Mouse (Mus musculus): ENCODE results near the gene Rasip1.

The Rasip1 gene

GRCm38 (mm10) chr7:45624718-45625117 lies 2.6 kb upstream of the Rasip1 start:
- no peak for DNase-seq (ENCODE audit: low read depth, low spot score)

DNA sequence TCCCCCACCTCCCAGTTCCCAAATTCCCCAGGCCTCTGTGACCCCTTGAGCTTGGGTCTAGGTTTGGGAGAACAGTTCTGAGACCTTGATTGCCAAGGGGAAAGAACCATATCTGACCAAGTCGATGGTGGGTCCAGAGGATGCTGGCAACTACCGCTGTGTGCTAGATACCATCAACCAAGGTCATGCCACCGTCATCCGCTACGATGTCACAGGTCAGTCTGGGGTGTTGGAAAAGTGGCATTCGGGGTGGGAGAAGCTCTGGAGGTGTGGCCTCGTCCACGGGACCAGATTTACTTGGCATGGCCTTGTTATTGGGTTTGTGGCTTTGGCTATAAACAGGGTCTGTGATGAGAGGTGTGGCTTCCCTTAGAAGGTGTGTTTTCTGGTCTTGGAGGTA lies 1.8 kb upstream of the Rasip1 start:
- no peak for DNase-seq (ENCODE audit: low read depth, low spot score)

- DNase-seq (ENCODE audit: low read depth, low spot score), result no peak
Measured at GRCm38 (mm10) chr7:45626571-45627076, 664 bp upstream of the Rasip1 start.

- peak; percentile 84 for DNase-seq (ENCODE audit: low read depth, low spot score)
Measured at GRCm38 (mm10) chr7:45628364-45629294, 1.3 kb downstream of the Rasip1 start.

DNA sequence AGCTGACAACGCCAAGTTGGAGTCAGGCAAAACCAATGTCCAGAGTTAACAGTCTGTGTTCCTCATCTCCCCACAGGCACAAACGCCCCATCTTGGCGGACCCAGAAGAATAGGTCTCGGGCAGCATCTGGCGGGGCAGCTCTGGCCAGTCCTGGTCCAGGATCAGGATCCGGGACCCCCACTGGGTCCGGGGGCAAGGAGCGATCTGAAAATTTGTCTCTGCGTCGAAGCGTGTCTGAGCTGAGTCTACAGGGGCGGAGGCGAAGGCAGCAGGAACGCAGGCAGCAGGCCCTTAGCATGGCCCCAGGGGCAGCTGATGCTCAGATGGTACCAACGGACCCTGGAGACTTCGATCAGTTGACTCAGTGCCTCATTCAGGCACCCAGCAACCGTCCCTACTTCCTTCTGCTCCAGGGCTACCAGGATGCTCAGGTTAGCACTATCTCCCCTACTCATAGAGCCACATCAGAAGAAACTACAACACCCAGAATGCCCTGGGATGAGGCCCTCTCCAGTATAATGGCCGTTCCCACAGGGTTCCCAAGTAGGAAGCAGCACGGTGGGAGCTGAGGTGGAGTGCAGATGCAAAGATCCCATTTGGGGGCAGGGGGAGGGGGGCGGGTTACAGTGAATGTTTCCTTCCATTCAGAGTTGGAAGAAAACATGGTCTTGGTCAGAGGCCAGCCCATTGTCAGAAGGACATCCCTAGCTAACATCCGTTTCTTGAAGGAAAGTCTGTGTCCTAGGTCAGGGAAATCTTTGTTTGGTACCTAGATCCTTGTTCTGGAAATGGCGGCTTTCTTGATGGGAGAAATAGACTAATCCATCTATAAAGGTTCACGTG lies 3.0 kb downstream of the Rasip1 start:
- no peak for DNase-seq (ENCODE audit: low read depth, low spot score)

DNA sequence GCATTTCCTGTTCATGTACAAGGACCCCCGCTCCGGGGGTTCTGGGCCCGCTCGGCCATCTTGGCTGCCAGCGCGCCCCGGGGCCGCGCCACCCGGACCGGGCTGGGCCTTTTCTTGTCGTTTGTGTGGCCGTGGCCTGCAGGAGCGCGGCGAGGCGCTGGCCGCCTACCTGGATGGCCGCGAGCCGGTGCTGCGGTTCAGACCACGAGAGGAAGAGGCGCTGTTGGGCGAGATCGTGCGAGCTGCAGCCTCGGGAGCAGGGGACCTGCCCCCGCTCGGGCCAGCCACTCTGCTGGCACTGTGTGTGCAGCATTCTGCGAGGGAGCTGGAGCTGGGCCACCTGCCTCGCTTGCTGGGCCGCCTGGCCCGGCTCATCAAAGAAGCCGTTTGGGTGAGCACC lies 5.2 kb downstream of the Rasip1 start:
- DNase-seq (ENCODE audit: low read depth, low spot score), result no peak

DNA sequence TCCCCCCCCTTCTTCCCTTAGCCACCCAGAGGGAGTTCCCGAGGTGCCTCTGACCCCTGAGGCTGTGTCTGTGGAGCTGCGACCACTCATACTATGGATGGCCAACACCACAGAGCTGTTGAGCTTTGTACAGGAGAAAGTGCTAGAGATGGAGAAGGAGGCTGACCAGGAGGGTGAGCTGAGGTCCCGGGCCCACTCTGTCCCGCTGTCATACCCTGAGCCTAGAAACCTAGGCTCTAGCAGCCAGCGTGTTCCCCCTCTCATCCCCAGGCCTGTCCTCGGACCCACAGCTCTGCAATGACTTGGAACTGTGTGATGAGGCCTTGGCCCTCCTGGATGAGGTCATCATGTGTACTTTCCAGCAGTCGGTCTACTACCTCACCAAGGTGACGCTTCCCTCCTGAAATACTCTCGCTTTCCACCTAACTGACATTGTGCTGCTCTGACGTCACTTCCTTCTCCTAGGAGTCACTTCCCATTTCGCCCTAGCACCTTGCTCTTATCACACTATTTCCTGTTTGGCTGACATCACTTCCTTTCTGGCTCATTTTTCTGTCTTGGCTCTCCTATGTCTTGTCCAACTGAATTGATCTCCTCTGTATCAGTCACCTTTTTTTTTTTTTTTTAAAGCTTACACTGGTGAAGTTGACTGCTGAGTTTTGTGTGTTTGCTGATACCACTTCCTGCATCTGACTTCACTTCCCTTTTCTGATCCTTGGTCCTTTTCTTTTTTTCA lies 7.8 kb downstream of the Rasip1 start:
- no peak for DNase-seq (ENCODE audit: low read depth, low spot score)

DNA sequence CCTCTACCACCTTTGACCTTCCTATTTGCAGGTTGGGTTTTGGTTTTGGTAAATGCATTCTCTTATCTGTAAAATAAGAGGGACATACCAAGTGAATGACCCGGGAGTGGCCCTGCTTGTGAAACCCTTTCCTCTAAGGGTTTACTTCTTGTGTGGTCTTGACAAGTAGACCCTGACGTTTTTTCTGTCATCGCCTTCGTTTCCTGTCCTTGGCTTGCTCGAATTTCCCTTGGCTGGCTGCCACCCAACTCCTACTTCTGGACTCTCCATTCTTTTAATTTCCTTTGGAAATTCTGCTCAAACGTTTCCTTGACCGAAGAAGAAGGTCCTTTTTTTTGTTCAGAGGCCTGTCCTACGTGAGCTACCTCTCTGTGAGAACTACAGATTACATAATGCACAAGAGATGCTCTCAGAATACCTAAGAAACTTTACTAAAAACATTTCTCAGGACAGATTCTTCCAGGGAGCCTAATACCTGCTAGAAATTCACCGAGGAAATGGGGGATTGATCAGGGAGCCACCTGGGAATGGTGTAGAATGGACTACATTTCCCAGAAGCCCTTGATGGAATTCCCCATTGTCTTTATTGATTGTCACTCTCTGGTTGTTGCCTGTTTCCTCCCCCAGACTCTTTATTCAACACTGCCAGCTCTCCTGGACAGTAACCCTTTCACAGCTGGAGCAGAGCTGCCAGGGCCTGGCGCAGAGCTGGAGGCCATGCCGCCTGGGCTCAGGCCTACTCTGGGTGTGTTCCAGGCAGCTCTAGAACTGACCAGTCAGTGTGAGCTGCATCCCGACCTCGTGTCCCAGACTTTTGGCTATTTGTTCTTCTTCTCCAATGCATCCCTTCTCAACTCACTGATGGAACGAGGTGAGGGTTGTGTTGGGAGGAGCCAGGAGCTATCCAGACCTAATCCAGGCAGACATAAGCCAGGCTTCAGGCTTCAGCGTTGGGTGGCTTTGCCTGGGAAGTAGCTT lies 8.7 kb downstream of the Rasip1 start:
- DNase-seq (ENCODE audit: low read depth, low spot score), result no peak

DNA sequence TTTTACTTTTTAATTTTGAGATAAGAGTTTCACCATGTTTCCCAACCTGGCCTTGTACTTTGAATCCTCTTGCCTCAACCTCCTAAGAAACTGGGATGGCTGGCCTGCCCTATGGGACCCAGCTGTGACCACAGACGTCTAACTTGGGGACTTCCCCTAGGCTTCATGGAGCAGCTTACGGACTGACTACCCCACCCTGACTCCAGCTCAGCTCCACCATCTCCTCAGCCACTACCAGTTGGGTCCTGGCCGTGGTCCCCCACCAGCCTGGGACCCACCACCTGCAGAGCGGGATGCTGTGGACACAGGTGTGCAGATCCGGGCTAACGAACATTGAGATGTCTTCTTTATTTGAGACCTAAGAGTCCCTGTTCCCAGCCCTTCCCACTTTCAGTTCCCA lies 10.4 kb downstream of the Rasip1 start:
- no peak for DNase-seq (ENCODE audit: low read depth, low spot score)

- DNase-seq (ENCODE audit: low read depth, low spot score), result peak; percentile 95
Measured at GRCm38 (mm10) chr7:45638623-45639401, 11.5 kb downstream of the Rasip1 start.

- no peak for DNase-seq (ENCODE audit: low read depth, low spot score)
Measured at GRCm38 (mm10) chr7:45639561-45640027, 12.3 kb downstream of the Rasip1 start, which contains the start of gene Mamstr. Gene Mamstr (plus strand): TSS chr7:45639977.

GRCm38 (mm10) chr7:45640191-45640957 lies 13.1 kb downstream of the Rasip1 start:
- no peak for DNase-seq (ENCODE audit: low read depth, low spot score)

- DNase-seq (ENCODE audit: low read depth, low spot score), result no peak
Measured at GRCm38 (mm10) chr7:45641391-45642040, 14.2 kb downstream of the Rasip1 start.

DNA sequence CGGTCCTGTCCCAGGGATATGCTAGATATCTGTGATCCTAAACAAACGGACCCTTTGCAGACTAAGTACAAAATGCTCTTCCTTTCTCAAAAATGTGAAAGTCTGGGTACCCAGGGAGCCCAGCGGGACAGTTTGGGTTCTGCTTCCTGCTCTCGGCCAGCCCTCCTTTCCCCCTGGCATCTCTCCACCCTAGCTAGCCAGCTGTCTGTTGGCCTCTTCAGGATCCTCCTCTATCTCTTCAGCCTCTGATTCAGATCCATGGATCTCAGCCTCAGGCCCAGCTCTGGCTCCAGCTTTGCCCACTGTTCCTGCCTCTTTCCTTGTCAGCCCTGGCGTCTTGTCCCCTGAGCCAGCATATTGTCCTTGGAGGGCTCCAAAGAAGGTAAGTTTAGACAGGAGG lies 14.8 kb downstream of the Rasip1 start:
- DNase-seq (ENCODE audit: low read depth, low spot score), result no peak

- no peak for DNase-seq (ENCODE audit: low read depth, low spot score)
Measured at GRCm38 (mm10) chr7:45642503-45643255, 15.4 kb downstream of the Rasip1 start.

DNA sequence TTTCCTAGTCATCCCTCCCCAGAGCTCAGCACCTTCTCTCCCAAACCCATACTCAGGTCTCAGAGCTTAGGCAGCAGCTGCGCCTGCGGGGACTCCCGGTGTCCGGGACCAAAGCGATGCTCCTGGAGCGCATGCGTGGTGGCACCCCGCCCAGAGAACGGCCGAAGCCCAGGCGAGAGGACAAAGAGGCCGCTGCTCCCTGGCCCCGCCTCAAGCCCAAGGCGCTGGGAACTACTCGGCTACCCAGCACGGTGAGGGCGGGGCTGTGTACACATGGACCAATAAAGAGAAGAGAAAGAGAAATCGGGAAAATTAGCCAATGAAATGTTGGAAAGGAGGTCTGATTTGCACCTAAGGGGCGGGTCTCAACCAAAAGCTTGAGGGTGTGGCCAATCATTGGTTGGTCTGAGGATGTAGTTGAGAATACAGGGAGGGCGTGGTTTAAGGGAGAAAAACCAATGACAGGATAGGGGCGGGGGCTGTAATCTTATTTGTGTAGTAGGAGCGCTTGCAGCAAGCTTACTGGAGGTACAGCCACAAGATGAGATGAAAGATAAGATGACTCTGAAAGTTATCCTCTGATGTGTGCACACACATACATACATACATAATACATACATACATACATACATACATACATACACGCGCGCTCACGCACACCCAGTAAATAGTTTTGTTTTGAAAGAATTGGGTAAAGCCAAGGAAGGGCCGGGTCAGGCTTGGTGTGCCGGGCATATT lies 16.3 kb downstream of the Rasip1 start:
- peak; percentile 96 for DNase-seq (ENCODE audit: low read depth, low spot score)

GRCm38 (mm10) chr7:45644183-45644582 lies 16.9 kb downstream of the Rasip1 start:
- DNase-seq (ENCODE audit: low read depth, low spot score), result no peak

Measured in embryo, embryonic 11.5 days (tissue).